Mouse (Mus musculus): ENCODE measurements at regions not wholly inside any gene's neighbourhood (a gene's known extent, or its start where the extent isn't known, plus 50 kb on each side); places are given as distances from the start of the nearest gene placed in this dataset.
A peak's percentile ranks its signal among the peaks of the same experiment; 100 is the strongest.

- no peak for TF ChIP-seq CTCF (IDR thresholded peaks at IDR 0.05; ENCODE audit: low read depth)
- 0 out of 2 replicates have a peak, but pooled peaks have one; percentile 22 for TF ChIP-seq EP300 (IDR thresholded peaks at IDR 0.05; ENCODE audit: low read depth)
These were observed 237.8 kb downstream of the Dhx15 start for GRCm38 (mm10) chr5:51952499-51952898.
